Mouse (Mus musculus): Measurements from ENCODE around the gene Gnao1. TPM values are rescaled to one million over a fixed set of nuclear protein-coding genes. Genes with fewer than 3 reads are reported as not detected.

Gene Gnao1
- polyA plus RNA-seq, 1 experiment from 2014 or later: 7.2 TPM

GRCm38 (mm10) chr8:93860020-93860419 lies 50.3 kb downstream of the Gnao1 start:
- Histone ChIP-seq H3K9me3 (ENCODE audit: control insufficient read depth, low read length) (no peaks in the 10 kb centered on the region), H3K9ac (ENCODE audit: low read length) (no peak overlapping the region), H3K27ac (replicated peaks) (no peak overlapping the region), H3K4me3 (ENCODE audit: low read depth, low read length) (no peak overlapping the region), H3K36me3 (ENCODE audit: control insufficient read depth, insufficient read depth, low read length) (no peaks in the 10 kb centered on the region), H3K4me1 (replicated peaks; ENCODE audit: control insufficient read depth, insufficient read depth) (0 out of 2 replicates have a peak, but pooled peaks cover 2% of the 10 kb centered on the region), H3K4me2 (replicated peaks; ENCODE audit: low read depth) (no peak overlapping the region), H3K27me3 (ENCODE audit: control insufficient read depth, insufficient read depth, low read length) (no peaks in the 10 kb centered on the region)
- WGBS: 58% methylated on average over 4 of the region's 4 CpGs
- DNase-seq (ENCODE audit: low spot score) (no peak), ATAC-seq (ENCODE audit: low FRiP score, low TSS enrichment) (no peak)
- TF ChIP-seq CTCF (IDR thresholded peaks at IDR 0.05; ENCODE audit: low read depth): no peak
- no peak for TF ChIP-seq EP300 (optimal IDR thresholded peaks at IDR 0.05)

- H3K4me1 ChIP-seq (replicated peaks; ENCODE audit: control insufficient read depth, insufficient read depth): no peaks in the 10 kb centered on the region
- H3K9me3 ChIP-seq (ENCODE audit: control insufficient read depth, low read length): no peaks in the 10 kb centered on the region
- WGBS: 65% methylated on average over 7 of the region's 7 CpGs
- H3K27ac ChIP-seq (replicated peaks): no peak overlapping the region
- H3K9ac ChIP-seq (ENCODE audit: low read length): no peak overlapping the region
- H3K27me3 ChIP-seq (ENCODE audit: control insufficient read depth, insufficient read depth, low read length): no peaks in the 10 kb centered on the region
- H3K4me2 ChIP-seq (replicated peaks; ENCODE audit: low read depth): no peak overlapping the region
- ATAC-seq (ENCODE audit: low FRiP score, low TSS enrichment) (no peak), DNase-seq (ENCODE audit: low spot score) (no peak)
- no peaks in the 10 kb centered on the region for H3K36me3 ChIP-seq (ENCODE audit: control insufficient read depth, insufficient read depth, low read length)
- TF ChIP-seq EP300 (optimal IDR thresholded peaks at IDR 0.05) (no peak), CTCF (IDR thresholded peaks at IDR 0.05; ENCODE audit: low read depth) (no peak)
- no peak overlapping the region for H3K4me3 ChIP-seq (ENCODE audit: low read depth, low read length)
These were observed 54.3 kb downstream of the Gnao1 start for GRCm38 (mm10) chr8:93864064-93864463.

DNA sequence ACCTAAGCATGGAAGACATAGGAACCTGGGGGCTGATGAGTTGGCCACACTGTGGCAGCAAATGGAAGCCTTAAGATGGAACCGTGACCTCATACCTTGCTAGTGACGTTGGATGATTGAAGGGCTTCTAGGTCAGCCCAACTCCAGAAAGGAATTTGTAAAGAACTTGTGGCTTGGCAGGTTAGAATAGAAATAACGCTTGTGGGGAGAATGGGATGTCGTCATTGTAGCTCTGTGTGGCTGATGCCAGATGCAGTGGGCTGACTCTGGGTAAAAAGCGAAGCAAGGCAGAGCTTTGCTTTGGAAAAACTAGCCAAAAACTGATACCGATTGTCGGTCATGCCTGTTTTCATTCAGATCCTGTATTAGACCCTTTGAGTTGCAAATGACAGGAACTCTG lies 56.5 kb downstream of the Gnao1 start:
- DNase-seq (ENCODE audit: low spot score) (no peak), ATAC-seq (ENCODE audit: low FRiP score, low TSS enrichment) (no peak)
- Histone ChIP-seq H3K4me3 (ENCODE audit: low read depth, low read length) (no peak overlapping the region), H3K27me3 (ENCODE audit: control insufficient read depth, insufficient read depth, low read length) (no peaks in the 10 kb centered on the region), H3K36me3 (ENCODE audit: control insufficient read depth, insufficient read depth, low read length) (no peaks in the 10 kb centered on the region), H3K4me2 (replicated peaks; ENCODE audit: low read depth) (no peak overlapping the region), H3K9ac (ENCODE audit: low read length) (no peak overlapping the region), H3K9me3 (ENCODE audit: control insufficient read depth, low read length) (no peaks in the 10 kb centered on the region), H3K4me1 (replicated peaks; ENCODE audit: control insufficient read depth, insufficient read depth) (no peaks in the 10 kb centered on the region), H3K27ac (replicated peaks) (no peak overlapping the region)
- 83% methylated on average over 7 of the region's 7 CpGs for WGBS
- TF ChIP-seq CTCF (IDR thresholded peaks at IDR 0.05; ENCODE audit: low read depth) (no peak), EP300 (optimal IDR thresholded peaks at IDR 0.05) (no peak)

- 73% methylated on average over 5 of the region's 5 CpGs for WGBS
- H3K27me3 ChIP-seq (ENCODE audit: control insufficient read depth, insufficient read depth, low read length): no peaks in the 10 kb centered on the region
- H3K9me3 ChIP-seq (ENCODE audit: control insufficient read depth, low read length): no peaks in the 10 kb centered on the region
- no peak overlapping the region for H3K4me3 ChIP-seq (ENCODE audit: low read depth, low read length)
- no peaks in the 10 kb centered on the region for H3K36me3 ChIP-seq (ENCODE audit: control insufficient read depth, insufficient read depth, low read length)
- H3K4me2 ChIP-seq (replicated peaks; ENCODE audit: low read depth): no peak overlapping the region
- no peak for ATAC-seq (ENCODE audit: low FRiP score, low TSS enrichment)
- DNase-seq (ENCODE audit: low spot score): no peak
- TF ChIP-seq CTCF (IDR thresholded peaks at IDR 0.05; ENCODE audit: low read depth): no peak
- H3K9ac ChIP-seq (ENCODE audit: low read length): no peak overlapping the region
- H3K27ac ChIP-seq (replicated peaks): no peak overlapping the region
- H3K4me1 ChIP-seq (replicated peaks; ENCODE audit: control insufficient read depth, insufficient read depth): no peaks in the 10 kb centered on the region
These were observed 58.9 kb downstream of the Gnao1 start for GRCm38 (mm10) chr8:93868486-93869221.

DNA sequence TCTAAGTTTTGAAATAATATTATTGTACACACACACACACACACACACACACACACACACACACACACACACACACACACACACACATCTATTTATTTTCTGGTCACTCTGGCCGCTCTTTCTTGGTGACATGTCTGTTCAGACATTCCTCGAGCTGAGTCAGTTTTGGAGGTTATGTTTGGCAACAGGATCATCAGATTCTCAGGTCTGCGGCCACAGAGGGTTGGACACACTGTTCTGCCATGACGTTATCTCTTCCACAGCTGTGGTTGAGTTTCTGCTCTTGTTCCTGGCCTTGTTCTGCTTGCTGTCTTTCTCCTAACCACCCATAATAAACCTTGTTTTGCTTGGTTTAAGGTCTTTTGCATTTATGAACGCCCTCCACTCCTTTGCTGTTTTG lies 61.5 kb downstream of the Gnao1 start:
- no peak for DNase-seq (ENCODE audit: low spot score)
- no peak overlapping the region for H3K9ac ChIP-seq (ENCODE audit: low read length)
- ATAC-seq (ENCODE audit: low FRiP score, low TSS enrichment): no peak
- WGBS: 70% methylated on average over 5 of the region's 5 CpGs
- no peaks in the 10 kb centered on the region for H3K36me3 ChIP-seq (ENCODE audit: control insufficient read depth, insufficient read depth, low read length)
- H3K27ac ChIP-seq (replicated peaks): no peak overlapping the region
- TF ChIP-seq EP300 (optimal IDR thresholded peaks at IDR 0.05) (no peak), CTCF (IDR thresholded peaks at IDR 0.05; ENCODE audit: low read depth) (no peak)
- H3K4me2 ChIP-seq (replicated peaks; ENCODE audit: low read depth): no peak overlapping the region
- H3K4me3 ChIP-seq (ENCODE audit: low read depth, low read length): no peak overlapping the region
- H3K4me1 ChIP-seq (replicated peaks; ENCODE audit: control insufficient read depth, insufficient read depth): no peaks in the 10 kb centered on the region
- no peaks in the 10 kb centered on the region for H3K9me3 ChIP-seq (ENCODE audit: control insufficient read depth, low read length)
- no peaks in the 10 kb centered on the region for H3K27me3 ChIP-seq (ENCODE audit: control insufficient read depth, insufficient read depth, low read length)

GRCm38 (mm10) chr8:93878396-93878795 lies 68.6 kb downstream of the Gnao1 start:
- H3K27me3 ChIP-seq (ENCODE audit: control insufficient read depth, insufficient read depth, low read length): no peaks in the 10 kb centered on the region
- ATAC-seq (ENCODE audit: low FRiP score, low TSS enrichment) (no peak), DNase-seq (ENCODE audit: low spot score) (no peak)
- TF ChIP-seq CTCF (IDR thresholded peaks at IDR 0.05; ENCODE audit: low read depth) (no peak), EP300 (optimal IDR thresholded peaks at IDR 0.05) (no peak)
- H3K4me3 ChIP-seq (ENCODE audit: low read depth, low read length): no peak overlapping the region
- H3K4me1 ChIP-seq (replicated peaks; ENCODE audit: control insufficient read depth, insufficient read depth): no peaks in the 10 kb centered on the region
- 92% methylated on average over 4 of the region's 4 CpGs for WGBS
- no peak overlapping the region for H3K27ac ChIP-seq (replicated peaks)
- H3K9me3 ChIP-seq (ENCODE audit: control insufficient read depth, low read length): no peaks in the 10 kb centered on the region
- H3K36me3 ChIP-seq (ENCODE audit: control insufficient read depth, insufficient read depth, low read length): no peaks in the 10 kb centered on the region
- no peak overlapping the region for H3K9ac ChIP-seq (ENCODE audit: low read length)
- H3K4me2 ChIP-seq (replicated peaks; ENCODE audit: low read depth): no peak overlapping the region

Measured in stomach, postnatal 0 days (tissue).